Mouse (Mus musculus) brain, embryonic 14.5 days (tissue): Measurements from ENCODE around the gene Tsg101.

Source experiments
- CTCF ChIP-seq: fragments of 200-500 bp; IDR thresholded peaks from 2 replicates; pipeline ENCODE4 v1.5.1; 2012; ENCODE audit warnings: inconsistent platforms, mild to moderate bottlenecking, moderate library complexity, borderline replicate concordance; ENCODE audit not compliant: insufficient read depth, insufficient read length; ENCODE audit errors: extremely low read depth
- POLR2A ChIP-seq: fragments of 200-500 bp; IDR thresholded peaks from 2 replicates; pipeline ENCODE4 v1.6.1; 2012; ENCODE audit warnings: mild to moderate bottlenecking, inconsistent platforms, borderline replicate concordance; ENCODE audit not compliant: poor library complexity, insufficient read depth, insufficient read length, severe bottlenecking; ENCODE audit errors: extremely low read depth

GRCm38 (mm10) chr7:46958853-46959252 is 39.1 kb upstream of the Tsg101 start:
- TF ChIP-seq CTCF (no peak), POLR2A (no peak)
